Mouse (Mus musculus): Measurements from ENCODE around the gene Dkc1.
"Not testable (repeated sequence)": the region's sequence is repeated elsewhere in the genome, so short reads cannot be mapped to it uniquely, and the experiment has no call there.

Dkc1 gene

GRCm38 (mm10) chrX:75138182-75138581, 42.5 kb downstream of the Dkc1 start:
- DNase-seq (ENCODE audit: low spot score in 2 of 2), result no peak

- DNase-seq (ENCODE audit: low spot score in 2 of 2), result not testable (repeated sequence)
These were observed 47.5 kb downstream of the Dkc1 start for GRCm38 (mm10) chrX:75143124-75143555.

- DNase-seq (ENCODE audit: low spot score in 2 of 2), result no peak
These were observed 52.8 kb downstream of the Dkc1 start for GRCm38 (mm10) chrX:75148414-75148813.

- no peak for DNase-seq (ENCODE audit: low spot score in 2 of 2)
These were observed 54.6 kb downstream of the Dkc1 start for GRCm38 (mm10) chrX:75150304-75150703.

- no peak for DNase-seq (ENCODE audit: low spot score in 2 of 2)
These were observed 56.6 kb downstream of the Dkc1 start for GRCm38 (mm10) chrX:75152249-75152648.

- DNase-seq (ENCODE audit: low spot score in 2 of 2), result no peak
These were observed 60.1 kb downstream of the Dkc1 start for GRCm38 (mm10) chrX:75155576-75156243.
